Mouse (Mus musculus) CH12.LX (cell line): Measurements from ENCODE around the gene Cd164. TPM values are rescaled to one million over a fixed set of nuclear protein-coding genes. Genes with fewer than 3 reads are reported as not detected.
A peak's percentile ranks its signal among the peaks of the same experiment; 100 is the strongest.

Experiments used
- DNase-seq: peaks from one replicate; pipeline ENCODE4 v3.0.0-alpha.2; 2013; ENCODE audit errors: extremely low read depth
- H3K27ac ChIP-seq: 2 replicates; pipeline ENCODE4 v1.5.1; 2012; ENCODE audit warnings: low read depth, mild to moderate bottlenecking, control low read depth, moderate library complexity; ENCODE audit not compliant: insufficient read depth
- H3K27me3 ChIP-seq: replicated peaks from 2 replicates; pipeline ENCODE3; 2012; ENCODE audit warnings: inconsistent platforms
- H3K36me3 ChIP-seq, 2 experiments: replicated peaks in 1 of 2; 2 replicates each; pipeline versions ENCODE3 to v1.6.1; 2012; ENCODE audit warnings: inconsistent platforms in 1 of 2, low read length in 1 of 2, mild to moderate bottlenecking in 1 of 2, mixed read lengths in 1 of 2, moderate library complexity in 1 of 2; ENCODE audit not compliant: control insufficient read depth in 1 of 2, insufficient read depth in 1 of 2
- H3K4me1 ChIP-seq, 2 experiments: 2 replicates each; pipeline ENCODE4 v1.6.1; 2012; ENCODE audit warnings: inconsistent platforms in 1 of 2, moderate library complexity in 1 of 2; ENCODE audit not compliant: insufficient read depth in 2 of 2, control insufficient read depth in 1 of 2
- H3K4me2 ChIP-seq: 2 replicates; pipeline ENCODE4 v1.6.1; 2012; ENCODE audit warnings: low read depth, mild to moderate bottlenecking, control low read depth; ENCODE audit not compliant: poor library complexity, insufficient read depth, severe bottlenecking
- H3K4me3 ChIP-seq, 3 experiments: fragments of 150-350 bp in 1 of 3; sonication (generic) in 1 of 3; replicated peaks in 1 of 3; 2 replicates each; pipeline versions ENCODE3 to v1.5.1; 2011 to 2012; ENCODE audit warnings: low read depth in 2 of 3, low read length in 2 of 3, mild to moderate bottlenecking in 2 of 3, moderate library complexity in 2 of 3, control low read depth in 1 of 3, improper control_type of control experiment in 1 of 3, inconsistent platforms in 1 of 3, mixed read lengths in 1 of 3; ENCODE audit not compliant: poor library complexity in 1 of 3
- H3K79me2 ChIP-seq: replicated peaks from 2 replicates; pipeline ENCODE4 v1.6.1; 2012; ENCODE audit warnings: mild to moderate bottlenecking, moderate library complexity; ENCODE audit not compliant: control insufficient read depth, poor library complexity, insufficient read depth, severe bottlenecking; ENCODE audit errors: extremely low read depth
- H3K9ac ChIP-seq: 2 replicates; pipeline ENCODE4 v1.6.1; 2012; ENCODE audit warnings: low read depth, mild to moderate bottlenecking, control low read depth, moderate library complexity; ENCODE audit not compliant: insufficient read depth
- H3K9me3 ChIP-seq: replicated peaks from 2 replicates; pipeline ENCODE3; 2012; ENCODE audit warnings: low read length, inconsistent platforms, mixed read lengths
- CHD1 ChIP-seq: IDR thresholded peaks from 2 replicates; pipeline ENCODE4 v1.6.1; 2012; ENCODE audit warnings: low read depth, low read length, improper control_type of control experiment, inconsistent platforms
- ELF1 ChIP-seq: IDR thresholded peaks from 2 replicates; pipeline ENCODE4 v1.6.1; 2014; ENCODE audit warnings: low read depth, mild to moderate bottlenecking, inconsistent platforms, low read length, improper control_type of control experiment
- JUND ChIP-seq: conservative IDR thresholded peaks from 2 replicates; pipeline ENCODE4 v1.6.1; 2011; ENCODE audit warnings: low read depth, low read length, improper control_type of control experiment
- MAFK ChIP-seq: IDR thresholded peaks from 2 replicates; pipeline ENCODE4 v1.6.1; 2011; ENCODE audit warnings: low read length, improper control_type of control experiment; ENCODE audit not compliant: insufficient replicate concordance
- MAX ChIP-seq: IDR thresholded peaks from 2 replicates; pipeline ENCODE4 v1.6.1; 2011; ENCODE audit warnings: low read length, improper control_type of control experiment
- MYC ChIP-seq: IDR thresholded peaks from 2 replicates; pipeline ENCODE4 v1.6.1; 2011; ENCODE audit warnings: low read depth, mild to moderate bottlenecking, improper control_type of control experiment, low read length
- POLR2A ChIP-seq: IDR thresholded peaks from 2 replicates; pipeline ENCODE4 v1.6.1; 2011; ENCODE audit warnings: low read depth, mild to moderate bottlenecking, improper control_type of control experiment, low read length
- SMC3 ChIP-seq: IDR thresholded peaks from 2 replicates; pipeline ENCODE4 v1.6.1; 2011; ENCODE audit warnings: low read depth, low read length, improper control_type of control experiment
- TCF12 ChIP-seq: IDR thresholded peaks from 2 replicates; pipeline ENCODE4 v1.6.1; 2014; ENCODE audit warnings: low read depth, mild to moderate bottlenecking, inconsistent platforms, low read length, improper control_type of control experiment
- USF2 ChIP-seq: conservative IDR thresholded peaks from 2 replicates; pipeline ENCODE4 v1.6.1; 2011; ENCODE audit warnings: low read depth, low read length, improper control_type of control experiment
- dilution Hi-C: fragments of 300-500 bp; cut with MboI; formaldehyde crosslinking; loops from 2 replicates; pipeline ENCODE4 v1.14.3; 2020; ENCODE audit warnings: low sequenced_read_pairs; ENCODE audit not compliant: extremely low pct_unique_long_range_greater_than_20kb, extremely low pct_ligation_motif_present
- in situ Hi-C: fragments of 300-500 bp; cut with MboI; formaldehyde crosslinking; loops from 3 replicates; pipeline ENCODE4 v1.14.3; 2019; ENCODE audit warnings: low sequenced_read_pairs, low pct_ligation_motif_present, low pct_unique_long_range_greater_than_20kb, mixed read lengths
- polyA plus RNA-seq: library from polyadenylated mRNA; unstranded; fragments of >175 nt; gene quantifications from 2 replicates; pipeline ENCODE4 v1.2.1, GENCODE M21; 2012; ENCODE audit warnings: low read depth; ENCODE audit not compliant: insufficient read length
- total RNA-seq, 2 experiments: library from RNA; depleted of rRNA; stranded (reverse); fragments of 300-350 nt in 1 of 2; fragments of >200 nt in 1 of 2; gene quantifications; 2 replicates each; pipeline ENCODE4 v1.2.3; 2012 to 2014

Cd164 gene
- total and polyA plus RNA-seq, 3 experiments: 41.0 to 191 (median 151) TPM

GRCm38 (mm10) chr10:41543844-41544243, 24.6 kb downstream of the Cd164 start:
- dilution Hi-C loops: no loop called here
- no peak overlapping the region for H3K27ac ChIP-seq
- H3K9me3 ChIP-seq: no peaks in the 10 kb centered on the region
- TF ChIP-seq MAFK (0 out of 2 replicates have a peak, but pooled peaks have one; percentile 69), CHD1 (no peak), MYC (no peak), USF2 (no peak), ELF1 (no peak), TCF12 (no peak), JUND (no peak)
- no peaks in the 10 kb centered on the region for H3K27me3 ChIP-seq
- no peaks in the 10 kb centered on the region for H3K79me2 ChIP-seq
- H3K4me1 ChIP-seq: peaks cover 6 to 23% of the 10 kb centered on the region in 2 experiments
- no peak overlapping the region for H3K4me2 ChIP-seq
- H3K9ac ChIP-seq: no peak overlapping the region
- no peak for DNase-seq
- H3K36me3 ChIP-seq: peaks cover 0 to 5% of the 10 kb centered on the region in 2 experiments
- H3K4me3 ChIP-seq: no peak overlapping the region
- in situ Hi-C loops: no loop called here

- H3K4me3 ChIP-seq: peak overlapping the region in 2 of 3 experiments; percentile 29 to 39
- H3K9ac ChIP-seq: peak overlapping the region; percentile 36; the same call in 1 of the 2 replicates
- H3K27ac ChIP-seq: 0 out of 2 replicates have a peak overlapping the region, but pooled peaks have one; percentile 13
- no peaks in the 10 kb centered on the region for H3K27me3 ChIP-seq
- peak; percentile 87 for DNase-seq
- no peaks in the 10 kb centered on the region for H3K79me2 ChIP-seq
- peak overlapping the region; percentile 75 for H3K4me2 ChIP-seq
- TF ChIP-seq MAX: no peak
- peak; percentile 42; the same call in 1 of the 2 replicates for TF ChIP-seq POLR2A
- TF ChIP-seq SMC3: no peak
- TF ChIP-seq TCF12: peak; percentile 15; the same call in 1 of the 2 replicates
- in situ Hi-C loops (no loop called here), dilution Hi-C loops (no loop called here)
- no peaks in the 10 kb centered on the region for H3K36me3 ChIP-seq
- peaks cover 6% of the 10 kb centered on the region for H3K9me3 ChIP-seq
- peaks cover 6 to 23% of the 10 kb centered on the region in 2 experiments for H3K4me1 ChIP-seq
Measured at GRCm38 (mm10) chr10:41544481-41545190, 25.4 kb downstream of the Cd164 start.

- Histone ChIP-seq H3K36me3 (no peaks in the 10 kb centered on the region), H3K4me1 (peaks cover 6 to 23% of the 10 kb centered on the region in 2 experiments), H3K9ac (peak overlapping the region; percentile 36; the same call in 1 of the 2 replicates), H3K79me2 (no peaks in the 10 kb centered on the region), H3K4me2 (peak overlapping the region; percentile 75), H3K27me3 (no peaks in the 10 kb centered on the region), H3K4me3 (peak overlapping the region in 2 of 3 experiments; percentile 18 to 29), H3K27ac (no peak overlapping the region), H3K9me3 (peaks cover 8% of the 10 kb centered on the region)
- in situ Hi-C loops (no loop called here), dilution Hi-C loops (no loop called here)
- DNase-seq: peak; percentile 73
- TF ChIP-seq MAFK (no peak), JUND (peak; percentile 41; the same call in 1 of the 2 replicates)
Measured at GRCm38 (mm10) chr10:41545224-41545755, 26.1 kb downstream of the Cd164 start.
